Mouse (Mus musculus): ENCODE data around the gene Pdcd6ip.

- TF ChIP-seq CTCF (IDR thresholded peaks at IDR 0.05; ENCODE audit: borderline replicate concordance, insufficient read depth, low read depth, low read length) (no peak), POLR2A (IDR thresholded peaks at IDR 0.05; ENCODE audit: borderline replicate concordance, insufficient read depth, low read length) (no peak)
Observed at GRCm38 (mm10) chr9:113749356-113749755, 41.3 kb upstream of the Pdcd6ip start.
